Mouse (Mus musculus): ENCODE results near the gene Olfr186. TPM values are rescaled to one million over a fixed set of nuclear protein-coding genes. Genes with fewer than 3 reads are reported as not detected.

Olfr186 gene
- polyA plus RNA-seq, 1 experiment from 2014 or later, result not detected

Other genes starting within 250 kb of the Olfr186 start
- gene Olfr173, start 230.0 kb downstream of the Olfr186 start, polyA plus RNA-seq (2016; fragmentation: Nextera tagmentation; extraction: Ambion mirVana), result not detected in 2 replicates
- not detected in 2 replicates for gene Olfr175-ps1, start 203.5 kb downstream of the Olfr186 start, polyA plus RNA-seq (2016; fragmentation: Nextera tagmentation; extraction: Ambion mirVana)
- not detected in 2 replicates for gene Olfr177, start 155.5 kb downstream of the Olfr186 start, polyA plus RNA-seq (2016; fragmentation: Nextera tagmentation; extraction: Ambion mirVana)
- gene Olfr178, start 138.2 kb downstream of the Olfr186 start, polyA plus RNA-seq (2016; fragmentation: Nextera tagmentation; extraction: Ambion mirVana), result not detected in 2 replicates
- gene Olfr181, start 101.5 kb downstream of the Olfr186 start, polyA plus RNA-seq (2016; fragmentation: Nextera tagmentation; extraction: Ambion mirVana), result not detected in 2 replicates
- gene Olfr180, start 100.9 kb downstream of the Olfr186 start, polyA plus RNA-seq (2016; fragmentation: Nextera tagmentation; extraction: Ambion mirVana), result not detected in 2 replicates
- not detected in 2 replicates for gene Olfr183, start 34.9 kb downstream of the Olfr186 start, polyA plus RNA-seq (2016; fragmentation: Nextera tagmentation; extraction: Ambion mirVana)
- not detected in 2 replicates for gene Olfr187, start 9.5 kb upstream of the Olfr186 start, polyA plus RNA-seq (2016; fragmentation: Nextera tagmentation; extraction: Ambion mirVana)
- gene Olfr190, start 47.7 kb upstream of the Olfr186 start, polyA plus RNA-seq (2016; fragmentation: Nextera tagmentation; extraction: Ambion mirVana), result not detected in 2 replicates
- gene Olfr191, start 59.5 kb upstream of the Olfr186 start, polyA plus RNA-seq (2016; fragmentation: Nextera tagmentation; extraction: Ambion mirVana), result not detected in 2 replicates
- not detected in 2 replicates for gene Olfr193, start 81.6 kb upstream of the Olfr186 start, polyA plus RNA-seq (2016; fragmentation: Nextera tagmentation; extraction: Ambion mirVana)
- not detected in 2 replicates for gene Olfr194, start 90.8 kb upstream of the Olfr186 start, polyA plus RNA-seq (2016; fragmentation: Nextera tagmentation; extraction: Ambion mirVana)
- not detected in 2 replicates for gene Olfr195, start 116.8 kb upstream of the Olfr186 start, polyA plus RNA-seq (2016; fragmentation: Nextera tagmentation; extraction: Ambion mirVana)
- not detected in 2 replicates for gene Olfr196, start 140.2 kb upstream of the Olfr186 start, polyA plus RNA-seq (2016; fragmentation: Nextera tagmentation; extraction: Ambion mirVana)
- gene Olfr198, start 173.2 kb upstream of the Olfr186 start, polyA plus RNA-seq (2016; fragmentation: Nextera tagmentation; extraction: Ambion mirVana), result not detected in 2 replicates
- not detected in 2 replicates for gene Olfr199, start 189.5 kb upstream of the Olfr186 start, polyA plus RNA-seq (2016; fragmentation: Nextera tagmentation; extraction: Ambion mirVana)
- not detected in 2 replicates for gene Olfr201, start 242.3 kb upstream of the Olfr186 start, polyA plus RNA-seq (2016; fragmentation: Nextera tagmentation; extraction: Ambion mirVana)

Data from neural tube, embryonic 12.5 days (tissue).